Mouse (Mus musculus) left cerebral cortex, postnatal 14 days (tissue): Measurements from ENCODE around the gene Ufc1. TPM values are rescaled to one million over a fixed set of nuclear protein-coding genes. Genes with fewer than 3 reads are reported as not detected.
"Not testable (repeated sequence)": the region's sequence is repeated elsewhere in the genome, so short reads cannot be mapped to it uniquely, and the experiment has no call there.

Experiments
- DNase-seq, 2 experiments: peaks; one replicate each; pipeline ENCODE4 v3.0.0; 2021 to 2022; ENCODE audit warnings: low spot score in 2 of 2, mixed read lengths in 1 of 2
- intact Hi-C: fragments of 180-260 bp; cut with DNase I; formaldehyde crosslinking; loops from one replicate; pipeline ENCODE4 v1.15.1; 2025
- total RNA-seq, 2 experiments: library from RNA; stranded (reverse); gene quantifications; 2 replicates each; pipeline ENCODE4 v1.2.3; 2021

The Ufc1 gene
- total RNA-seq, 2 experiments from 2014 or later: 106 to 113 TPM

GRCm38 (mm10) chr1:171251594-171252324 is 43.1 kb downstream of the Ufc1 start:
- intact Hi-C loops: loop anchor here (10.0 kb wide), 1 partner anchor 137 kb away; the partner anchor contains the start of gene Cfap126

GRCm38 (mm10) chr1:171250680-171251593 is 43.9 kb downstream of the Ufc1 start, which contains the start of gene Ndufs2:
Gene Ndufs2, minus strand, starts transcription at chr1:171251388.
- DNase-seq: no peak
- intact Hi-C loops: loop anchor here (10.0 kb wide), 1 partner anchor 136 kb away; the partner anchor contains the start of gene Cfap126

More at GRCm38 (mm10) chr1:171251594-171252324, 43.1 kb downstream of the Ufc1 start:
- DNase-seq: no peak

GRCm38 (mm10) chr1:171249913-171250600 is 44.8 kb downstream of the Ufc1 start, which contains the start of gene Adamts4:
Gene Adamts4, plus strand, starts transcription at chr1:171250421.
- DNase-seq: peak; percentile 47 to 63
- intact Hi-C loops: loop anchor here (10.0 kb wide), 1 partner anchor 135 kb away; the partner anchor contains the start of gene Cfap126

DNA sequence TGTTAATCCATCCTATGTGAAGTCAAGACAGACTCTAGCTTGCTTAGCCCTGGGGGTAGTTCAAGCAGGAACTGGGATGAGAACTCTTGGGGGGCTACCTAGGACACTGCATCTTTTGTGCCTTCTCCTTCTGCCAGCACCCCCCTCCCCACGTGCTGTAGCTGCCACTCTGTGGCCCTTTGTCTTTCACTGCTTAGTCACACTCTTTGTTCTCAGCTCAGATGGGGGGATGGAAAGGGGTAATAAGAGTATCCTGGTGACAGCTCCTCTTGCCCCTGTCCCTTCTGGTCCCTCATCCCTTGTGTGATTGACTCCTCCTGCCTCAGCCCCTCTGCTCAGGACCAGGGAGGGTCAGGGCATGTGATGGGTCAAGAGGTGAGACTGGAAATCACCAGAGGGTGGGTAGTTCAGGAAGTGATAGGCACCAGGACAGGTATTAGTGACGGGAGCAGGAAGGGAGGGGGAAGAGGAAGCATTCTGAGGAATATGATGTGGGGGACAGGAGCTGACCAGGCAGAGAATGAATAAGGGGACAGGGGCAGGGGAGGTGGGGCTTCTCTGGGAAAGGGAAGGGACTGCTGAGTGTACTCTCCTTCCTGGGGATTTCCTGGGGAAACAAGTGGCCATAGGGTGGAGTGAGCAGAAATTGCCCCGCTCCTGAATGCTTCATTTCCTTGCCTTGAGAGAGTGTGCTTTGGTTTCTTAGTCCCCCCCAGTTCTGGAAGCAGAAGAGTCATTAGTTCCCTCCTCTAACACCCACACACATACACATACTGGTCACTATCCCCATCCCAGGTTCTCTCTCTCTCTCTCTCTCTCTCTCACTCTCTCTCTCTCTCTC is 46.2 kb downstream of the Ufc1 start:
- no peak for DNase-seq
- intact Hi-C loops: no loop called here

DNA sequence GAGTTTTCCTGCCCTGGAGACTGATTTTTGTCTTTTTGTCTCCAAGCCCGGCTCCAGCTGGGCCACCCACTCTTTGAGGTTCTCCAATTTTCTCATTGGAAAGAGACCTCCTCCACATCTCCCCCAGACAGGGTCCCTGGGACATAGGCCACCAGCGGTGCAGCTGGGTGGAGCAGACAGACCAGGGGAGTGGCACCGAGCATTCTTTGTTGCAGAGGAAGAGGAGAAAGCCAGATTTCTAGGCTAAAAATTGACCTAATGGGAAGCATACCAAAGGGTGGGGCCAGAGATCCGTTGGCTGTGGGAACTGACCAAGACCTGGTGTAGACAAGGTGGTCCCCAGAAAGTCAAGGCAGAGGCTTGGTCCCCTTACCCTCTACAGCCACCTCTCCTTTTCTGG is 46.9 kb downstream of the Ufc1 start:
- DNase-seq: no peak
- intact Hi-C loops: no loop called here

GRCm38 (mm10) chr1:171247453-171247841 is 47.4 kb downstream of the Ufc1 start:
- intact Hi-C loops: no loop called here
- no peak for DNase-seq

GRCm38 (mm10) chr1:171246709-171247452 is 47.9 kb downstream of the Ufc1 start:
- peak; percentile 99 for DNase-seq
- intact Hi-C loops: no loop called here

DNA sequence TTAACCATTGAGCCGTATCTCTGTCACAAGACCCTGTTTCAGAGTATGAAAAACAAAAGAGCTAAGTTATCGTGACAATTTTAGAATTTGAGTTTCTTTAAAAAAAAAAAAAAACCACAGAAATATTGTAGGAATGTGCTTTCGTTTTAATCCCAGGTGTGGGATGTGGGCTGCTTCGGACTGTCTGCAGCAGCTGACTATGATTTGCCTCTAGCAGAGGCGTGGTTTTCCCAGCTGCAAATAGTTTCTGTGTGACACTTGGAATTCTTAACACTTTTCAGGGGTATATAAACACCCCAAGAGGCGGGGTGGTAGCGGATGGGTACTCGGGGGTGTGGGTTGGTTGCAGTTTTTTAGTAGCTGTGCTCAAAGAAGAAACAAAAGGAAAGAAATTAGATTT is 49.5 kb downstream of the Ufc1 start:
- DNase-seq: no peak
- intact Hi-C loops: no loop called here

GRCm38 (mm10) chr1:171241952-171242351 is 52.9 kb downstream of the Ufc1 start:
- intact Hi-C loops, DNase-seq: not testable (repeated sequence)

- intact Hi-C loops: no loop called here
- no peak for DNase-seq
These were observed 53.9 kb downstream of the Ufc1 start for GRCm38 (mm10) chr1:171240911-171241310.

GRCm38 (mm10) chr1:171239992-171240744 is 54.7 kb downstream of the Ufc1 start:
- no peak for DNase-seq
- intact Hi-C loops: no loop called here

Other genes with a start within 250 kb of the Ufc1 start
- gene Fcgr3, start 230.1 kb downstream of the Ufc1 start, total RNA-seq: 10 to 100 TPM; 10.3 to 10.8 TPM
- under 1 TPM; 0.62 to 0.74 TPM for gene Cfap126, start 181.1 kb downstream of the Ufc1 start, total RNA-seq
- gene Sdhc, start 144.4 kb downstream of the Ufc1 start, total RNA-seq: 100 to 1,000 TPM; 211 to 216 TPM
- not detected for gene Mpz, start 144.3 kb downstream of the Ufc1 start, total RNA-seq
- gene Pcp4l1, start 98.8 kb downstream of the Ufc1 start, total RNA-seq: 10 to 100 TPM; 47.4 to 67.2 TPM
- not detected for gene Nr1i3, start 81.1 kb downstream of the Ufc1 start, total RNA-seq
- 10 to 100 TPM; 69.6 to 72.1 TPM for gene Tomm40l, start 72.5 kb downstream of the Ufc1 start, total RNA-seq
- gene Apoa2, start 70.0 kb downstream of the Ufc1 start, total RNA-seq: 1 to 10 TPM; 1.6 to 4.9 TPM
- 10 to 100 TPM; 11.1 to 16.0 TPM for gene Fcer1g, start 60.7 kb downstream of the Ufc1 start, total RNA-seq
- gene Adamts4, start 44.6 kb downstream of the Ufc1 start, total RNA-seq: 10 to 100 TPM; 11.1 to 17.0 TPM
- 100 to 1,000 TPM; 265 to 285 TPM for gene Ndufs2, start 43.6 kb downstream of the Ufc1 start, total RNA-seq
- gene B4galt3, start 24.7 kb downstream of the Ufc1 start, total RNA-seq: 10 to 100 TPM; 59.8 to 61.3 TPM
- gene Ppox, start 13.8 kb downstream of the Ufc1 start, total RNA-seq: 10 to 100 TPM; 20.5 to 23.9 TPM
- 10 to 100 TPM; 54.1 to 58.0 TPM for gene Usp21, start 7.0 kb downstream of the Ufc1 start, total RNA-seq
- 10 to 100 TPM; 35.9 to 38.1 TPM for gene Dedd, start 34.1 kb upstream of the Ufc1 start, total RNA-seq
- gene Nit1, start 50.6 kb upstream of the Ufc1 start, total RNA-seq: 10 to 100 TPM; 41.0 to 44.4 TPM
- 100 to 1,000 TPM in 1 of 2 experiments, 10 to 100 TPM in 1; 99.0 to 109 TPM for gene Pfdn2, start 50.6 kb upstream of the Ufc1 start, total RNA-seq
- 1 to 10 TPM; 4.7 to 7.2 TPM for gene Klhdc9, start 65.8 kb upstream of the Ufc1 start, total RNA-seq
- 1 to 10 TPM; 1.0 to 1.4 TPM for gene Nectin4, start 75.1 kb upstream of the Ufc1 start, total RNA-seq
- gene Arhgap30, start 93.9 kb upstream of the Ufc1 start, total RNA-seq: 1 to 10 TPM; 1.8 to 1.9 TPM
- gene Usf1, start 116.3 kb upstream of the Ufc1 start, total RNA-seq: 100 to 1,000 TPM; 105 to 107 TPM
- 1 to 10 TPM; 1.7 to 3.2 TPM for gene Tstd1, start 123.8 kb upstream of the Ufc1 start, total RNA-seq
- gene F11r, start 142.5 kb upstream of the Ufc1 start, total RNA-seq: 1 to 10 TPM; 7.4 to 8.3 TPM
- gene Alyref2, start 208.5 kb upstream of the Ufc1 start, total RNA-seq: 1 to 10 TPM; 4.8 to 5.3 TPM
- not detected for gene Itln1, start 240.3 kb upstream of the Ufc1 start, total RNA-seq